Mouse (Mus musculus) stomach, postnatal 0 days (tissue): Measurements from ENCODE around the gene Tm9sf3. TPM values are rescaled to one million over a fixed set of nuclear protein-coding genes. Genes with fewer than 3 reads are reported as not detected.

Experiments
- ATAC-seq: fragments of 200-750 bp; cut with Nextera tagmentation; 2 replicates; pipeline ENCODE4 v1.8.0; 2017; ENCODE audit not compliant: low FRiP score, low TSS enrichment
- DNase-seq: peaks from one replicate; pipeline ENCODE4 v3.0.0-alpha.2; 2016; ENCODE audit warnings: low spot score
- H3K27ac ChIP-seq: fragments of 300-500 bp; sonication (generic); replicated peaks from 2 replicates; pipeline ENCODE4 v1.5.1; 2014; ENCODE audit warnings: mild to moderate bottlenecking, control low read depth
- H3K27me3 ChIP-seq: fragments of 300-500 bp; sonication (generic); 2 replicates; pipeline ENCODE4 v1.6.1; 2014; ENCODE audit warnings: low read length; ENCODE audit not compliant: control insufficient read depth, insufficient read depth
- H3K36me3 ChIP-seq: fragments of 300-500 bp; sonication (generic); 2 replicates; pipeline ENCODE4 v1.6.1; 2014; ENCODE audit warnings: low read length, mixed read lengths; ENCODE audit not compliant: control insufficient read depth, insufficient read depth
- H3K4me1 ChIP-seq: fragments of 300-500 bp; sonication (generic); replicated peaks from 2 replicates; pipeline ENCODE4 v1.6.1; 2014; ENCODE audit warnings: antibody characterized with exemption; ENCODE audit not compliant: control insufficient read depth, insufficient read depth
- H3K4me2 ChIP-seq: fragments of 300-500 bp; sonication (generic); replicated peaks from 2 replicates; pipeline ENCODE4 v1.6.1; 2014; ENCODE audit warnings: low read depth, mild to moderate bottlenecking, control low read depth, moderate library complexity
- H3K4me3 ChIP-seq: fragments of 300-500 bp; sonication (generic); 2 replicates; pipeline ENCODE4 v1.5.1; 2014; ENCODE audit warnings: low read depth, low read length, control low read depth
- H3K9ac ChIP-seq: fragments of 300-500 bp; sonication (generic); 2 replicates; pipeline ENCODE4 v1.6.1; 2014; ENCODE audit warnings: mild to moderate bottlenecking, low read length, control low read depth, mixed read lengths
- H3K9me3 ChIP-seq: fragments of 300-500 bp; sonication (generic); 2 replicates; pipeline ENCODE4 v1.6.1; 2016; ENCODE audit warnings: low read length; ENCODE audit not compliant: control insufficient read depth
- CTCF ChIP-seq: IDR thresholded peaks from 2 replicates; pipeline ENCODE4 v1.5.1; 2016; ENCODE audit warnings: antibody characterized with exemption, low read depth, mild to moderate bottlenecking, moderate library complexity
- EP300 ChIP-seq: optimal IDR thresholded peaks from 2 replicates; pipeline ENCODE3; 2016; ENCODE audit warnings: antibody characterized with exemption
- WGBS: fragments of 180-500 bp; shearing (Covaris S2); extraction: QIAGEN DNeasy Blood & Tissue Kit; methylation state at CpG from one replicate; pipeline ENCODE4 v1.1.7; 2014; 5-methylcytosine and 5-hydroxymethylcytosine counted together
- polyA plus RNA-seq: library from polyadenylated mRNA; unstranded; fragments of >200 nt; fragmentation: Nextera tagmentation; extraction: Ambion mirVana; gene quantifications from 2 replicates; pipeline ENCODE4 v1.2.1, GENCODE M21; 2015

Tm9sf3 gene
- polyA plus RNA-seq, 1 experiment from 2014 or later = 138 TPM

DNA sequence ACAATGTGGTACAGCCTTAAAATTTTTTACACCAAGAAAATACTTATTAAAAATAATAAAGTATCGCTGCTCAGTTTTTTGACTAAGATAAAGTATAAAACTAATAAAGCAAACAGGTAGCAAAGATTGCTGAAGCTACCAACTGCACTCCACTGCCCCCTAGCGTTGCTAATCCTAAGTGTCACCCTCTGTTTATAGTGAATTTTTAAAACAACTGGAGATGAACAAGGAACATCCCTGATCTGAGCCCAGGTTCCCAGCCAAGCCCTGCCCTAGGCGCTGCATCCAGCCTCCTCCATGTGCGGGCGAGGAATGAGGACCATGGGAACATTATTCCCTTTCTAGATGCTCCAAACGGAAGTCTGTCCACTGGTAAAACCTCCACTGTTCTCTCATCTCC, 19.2 kb downstream of the Tm9sf3 start:
- Histone ChIP-seq H3K27ac (no peak overlapping the region), H3K4me2 (no peak overlapping the region), H3K36me3 (peaks cover 10% of the 10 kb centered on the region), H3K9ac (no peak overlapping the region), H3K27me3 (no peaks in the 10 kb centered on the region), H3K4me3 (no peak overlapping the region), H3K4me1 (no peaks in the 10 kb centered on the region), H3K9me3 (no peaks in the 10 kb centered on the region)
- ATAC-seq (no peak), DNase-seq (peak; percentile 53)
- TF ChIP-seq CTCF (peak; percentile 82), EP300 (no peak)
- 62% methylated on average over 6 of the region's 6 CpGs for WGBS

DNA sequence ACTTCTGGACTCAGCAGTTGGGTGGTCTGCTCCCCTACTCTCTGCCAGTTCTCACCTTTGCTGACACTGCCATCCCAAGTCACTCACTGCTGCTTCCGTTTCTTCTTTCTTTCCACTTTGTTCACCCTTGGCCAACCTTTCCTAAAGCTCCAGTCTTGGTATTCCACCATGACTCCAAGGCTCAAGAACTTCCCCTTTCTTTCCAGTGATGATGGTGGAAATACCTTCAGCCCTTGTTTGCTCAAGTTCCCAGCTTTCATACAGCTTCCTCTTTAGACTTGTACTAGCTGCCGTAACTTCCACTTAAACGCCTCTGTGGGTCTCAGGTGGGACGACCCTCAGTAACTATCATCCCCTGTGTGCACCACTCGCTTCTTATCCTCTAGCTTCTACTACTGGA, 21.8 kb downstream of the Tm9sf3 start:
- ATAC-seq (no peak), DNase-seq (no peak)
- no peaks in the 10 kb centered on the region for H3K9me3 ChIP-seq
- no peak overlapping the region for H3K9ac ChIP-seq
- TF ChIP-seq EP300 (no peak), CTCF (no peak)
- 87% methylated on average over 5 of the region's 5 CpGs for WGBS
- peaks cover 14% of the 10 kb centered on the region for H3K36me3 ChIP-seq
- H3K27me3 ChIP-seq = no peaks in the 10 kb centered on the region
- no peak overlapping the region for H3K27ac ChIP-seq
- no peak overlapping the region for H3K4me2 ChIP-seq
- H3K4me1 ChIP-seq = no peaks in the 10 kb centered on the region
- H3K4me3 ChIP-seq = no peak overlapping the region

DNA sequence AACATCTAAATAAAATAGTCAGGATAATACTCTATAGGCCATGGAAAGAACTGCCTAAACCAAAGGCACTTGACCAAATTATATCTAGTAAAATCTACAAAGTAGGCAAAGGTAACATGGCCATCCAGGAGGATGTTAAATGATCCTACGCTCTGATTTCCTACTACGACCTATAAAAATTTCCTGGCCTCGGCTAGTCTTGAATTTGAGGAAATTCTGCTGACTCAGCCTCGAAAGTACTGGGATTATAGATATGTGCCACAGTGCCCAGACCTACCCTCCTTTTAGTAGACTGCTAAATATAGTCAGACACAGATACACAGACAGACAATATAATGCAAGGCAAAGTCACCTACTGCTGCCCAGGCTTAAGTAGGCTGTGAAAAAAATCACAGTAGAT, 30.1 kb downstream of the Tm9sf3 start:
- H3K9me3 ChIP-seq = no peaks in the 10 kb centered on the region
- H3K9ac ChIP-seq = no peak overlapping the region
- no peak for DNase-seq
- no peaks in the 10 kb centered on the region for H3K27me3 ChIP-seq
- peaks cover 27% of the 10 kb centered on the region for H3K36me3 ChIP-seq
- no peaks in the 10 kb centered on the region for H3K4me1 ChIP-seq
- H3K27ac ChIP-seq = no peak overlapping the region
- H3K4me2 ChIP-seq = no peak overlapping the region
- no peak overlapping the region for H3K4me3 ChIP-seq
- WGBS = 94% methylated on average over 4 of the region's 4 CpGs
- no peak for ATAC-seq
- TF ChIP-seq EP300 = no peak
- TF ChIP-seq CTCF = no peak

DNA sequence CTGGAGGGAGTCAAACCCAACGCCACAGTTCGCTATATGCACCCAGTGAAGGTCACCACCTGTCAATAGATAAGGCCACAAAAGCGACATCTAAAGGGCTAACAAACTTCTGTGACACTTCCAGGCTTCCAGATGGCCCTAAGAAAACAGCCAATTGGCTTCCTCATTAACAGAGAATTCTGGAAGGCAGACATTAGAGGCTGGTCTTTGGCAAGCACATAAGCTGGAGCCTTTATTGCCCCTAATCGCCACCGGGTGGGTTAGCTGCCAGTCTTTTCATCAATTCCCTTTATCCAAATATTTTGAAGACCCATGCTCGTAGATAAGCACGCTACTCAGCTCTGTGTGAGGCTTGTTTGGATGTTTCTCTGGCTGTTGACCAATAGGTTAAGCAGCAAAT, 55.5 kb downstream of the Tm9sf3 start:
- H3K27ac ChIP-seq = no peak overlapping the region
- H3K9ac ChIP-seq = no peak overlapping the region
- WGBS = 18% methylated on average over 7 of the region's 7 CpGs
- no peaks in the 10 kb centered on the region for H3K4me1 ChIP-seq
- H3K36me3 ChIP-seq = 0 out of 2 replicates have a peak, but pooled peaks cover 3% of the 10 kb centered on the region
- ATAC-seq (no peak), DNase-seq (no peak)
- TF ChIP-seq EP300 (no peak), CTCF (no peak)
- peaks cover 3% of the 10 kb centered on the region; the same call in 1 of the 2 replicates for H3K27me3 ChIP-seq
- no peaks in the 10 kb centered on the region for H3K9me3 ChIP-seq
- H3K4me3 ChIP-seq = no peak overlapping the region
- H3K4me2 ChIP-seq = no peak overlapping the region

DNA sequence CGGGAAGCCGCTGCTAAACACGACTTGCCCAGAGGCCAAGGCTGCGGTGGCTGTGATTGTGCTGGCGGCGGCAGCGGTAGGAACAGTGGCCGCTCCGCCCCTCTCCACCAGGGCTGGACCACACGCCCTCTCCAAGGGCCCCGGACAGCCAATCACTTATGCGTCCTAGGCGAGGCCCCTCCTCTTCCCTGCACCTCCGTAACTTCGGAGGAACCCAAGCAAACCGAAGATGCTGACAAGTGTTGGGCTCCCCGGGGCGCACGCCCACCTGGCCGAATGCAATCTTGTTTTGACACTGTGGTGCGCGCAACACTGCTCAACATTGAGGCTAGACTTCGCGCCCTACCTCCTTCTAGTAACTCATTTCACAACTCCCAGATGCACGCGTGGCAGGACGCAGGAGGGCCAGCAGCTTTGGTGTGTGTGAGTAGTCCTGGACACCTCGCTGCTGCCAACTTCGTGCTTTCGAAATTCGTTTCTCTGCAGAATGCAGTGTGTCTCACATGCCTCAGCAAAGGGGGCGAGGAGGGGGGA, 56.9 kb downstream of the Tm9sf3 start, which contains the start of gene Tll2:
Tll2 (minus strand) TSS at position 25 of the 534 bp plus-strand sequence.
- H3K9me3 ChIP-seq = no peaks in the 10 kb centered on the region
- TF ChIP-seq CTCF (no peak), EP300 (no peak)
- no peak within 1 kb of the TSS for H3K27ac ChIP-seq
- peak within 1 kb of the TSS; percentile 47; the same call in 1 of the 2 replicates for H3K9ac ChIP-seq
- no peaks in the 10 kb centered on the region for H3K4me1 ChIP-seq
- WGBS = under 1% methylated on average over 32 of the region's 32 CpGs
- H3K36me3 ChIP-seq = no peaks in the 10 kb centered on the region
- peak within 1 kb of the TSS; percentile 42 for H3K4me3 ChIP-seq
- H3K4me2 ChIP-seq = peak within 1 kb of the TSS; percentile 77
- H3K27me3 ChIP-seq = peaks cover 3% of the 10 kb centered on the region; the same call in 1 of the 2 replicates
- peak; percentile 82 for DNase-seq
- peak; percentile 92 for ATAC-seq

DNA sequence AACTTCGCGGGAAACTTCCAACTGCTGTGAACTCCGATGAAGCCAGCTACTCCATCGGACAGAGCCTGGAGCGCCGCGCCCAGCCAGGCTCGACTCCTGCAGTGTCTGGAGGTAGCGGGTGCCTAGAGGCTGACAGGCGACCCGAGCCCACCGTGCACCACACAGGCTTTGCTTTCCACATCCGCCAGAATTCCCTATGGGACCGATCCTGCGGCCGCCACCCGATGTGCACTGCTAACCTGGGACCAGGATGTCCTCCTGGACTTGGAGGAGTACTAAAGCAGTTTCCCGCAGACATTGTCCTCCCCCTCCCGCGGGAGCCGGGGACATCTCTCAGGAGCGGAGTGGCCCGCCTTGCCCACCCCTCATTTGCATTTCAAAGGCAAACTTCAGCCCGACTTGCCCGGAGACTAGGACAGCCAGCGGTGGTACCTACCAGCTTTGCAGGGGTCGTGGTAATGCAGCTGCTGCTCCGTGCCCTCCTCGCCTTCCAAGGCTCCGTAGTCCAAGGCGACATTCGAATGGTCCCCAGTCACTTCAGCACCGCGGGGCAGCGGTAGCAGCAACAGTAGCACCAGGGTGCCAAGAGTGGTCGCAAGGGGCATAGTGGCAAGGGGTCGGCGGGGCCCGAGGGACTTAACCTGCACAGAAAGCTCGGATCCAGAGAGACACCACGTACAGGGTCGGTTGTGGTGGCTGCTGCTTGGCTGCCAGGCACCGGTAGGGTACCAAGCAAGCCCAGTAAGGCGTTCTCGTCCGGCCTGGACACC, 57.6 kb downstream of the Tm9sf3 start:
- DNase-seq (peak; percentile 23), ATAC-seq (0 out of 2 replicates have a peak, but pooled peaks have one; percentile 4)
- TF ChIP-seq EP300 = no peak
- no peak for TF ChIP-seq CTCF
- Histone ChIP-seq H3K36me3 (no peaks in the 10 kb centered on the region), H3K27ac (no peak overlapping the region), H3K4me2 (peak overlapping the region; percentile 77), H3K9me3 (no peaks in the 10 kb centered on the region), H3K27me3 (peaks cover 3% of the 10 kb centered on the region; the same call in 1 of the 2 replicates), H3K4me3 (peak overlapping the region; percentile 42), H3K4me1 (no peaks in the 10 kb centered on the region), H3K9ac (peak overlapping the region; percentile 47; the same call in 1 of the 2 replicates)
- WGBS = 2% methylated on average over 46 of the region's 46 CpGs
